Mouse (Mus musculus) macrophage (primary cell): ENCODE measurements around the gene Slc16a2. TPM values are rescaled to one million over a fixed set of nuclear protein-coding genes. Genes with fewer than 3 reads are reported as not detected.

Experiments used
- polyA plus RNA-seq: library from polyadenylated mRNA; stranded (reverse); fragments of 250-400 nt; gene quantifications from 3 replicates; pipeline ENCODE4 v1.2.4, GENCODE M21; 2018; ENCODE audit warnings: inconsistent platforms

Slc16a2 gene
- polyA plus RNA-seq, 1 experiment from 2014 or later: not detected

Other genes starting within 250 kb of the Slc16a2 start
- gene Zcchc13, start 191.4 kb downstream of the Slc16a2 start, polyA plus RNA-seq: not detected in 3 replicates
- gene Rlim, start 159.3 kb upstream of the Slc16a2 start, polyA plus RNA-seq: 24.6 to 30.9 TPM (median 27.9 TPM) in 3 replicates